Mouse (Mus musculus): ENCODE results near the gene Adam23. TPM values are rescaled to one million over a fixed set of nuclear protein-coding genes. Genes with fewer than 3 reads are reported as not detected.

Gene Adam23
- polyA plus RNA-seq, 1 experiment from 2014 or later: 13.9 TPM

DNA sequence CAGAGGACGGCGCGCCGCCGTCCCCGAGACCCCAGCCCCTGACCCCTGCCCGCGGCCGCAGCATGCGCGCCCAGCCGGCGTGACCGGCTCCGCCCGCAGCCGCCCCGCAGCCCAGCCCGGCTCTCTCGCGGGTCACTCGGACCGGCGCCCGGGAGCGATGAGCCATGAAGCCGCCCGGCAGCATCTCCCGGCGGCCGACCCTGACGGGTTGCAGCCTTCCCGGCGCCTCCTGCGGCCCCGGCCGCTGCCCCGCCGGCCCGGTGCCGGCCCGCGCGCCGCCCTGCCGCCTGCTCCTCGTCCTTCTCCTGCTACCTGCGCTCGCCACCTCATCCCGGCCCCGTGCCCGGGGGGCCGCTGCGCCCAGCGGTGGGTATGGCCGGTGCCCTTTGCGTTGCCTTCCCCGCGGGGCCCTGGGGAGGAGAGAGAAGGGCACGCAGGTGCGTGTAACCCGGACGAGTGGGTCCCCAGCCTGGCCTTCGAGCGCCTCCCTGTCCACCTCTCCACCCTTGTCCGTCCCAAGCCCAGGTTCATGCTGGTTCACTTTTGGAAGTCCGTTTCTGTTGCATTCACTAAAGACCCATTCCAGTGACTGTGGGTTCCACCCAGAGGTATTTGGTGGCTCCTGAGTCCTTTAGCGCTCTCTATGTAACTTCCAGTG lies 485 bp downstream of the Adam23 start:
- no peaks in the 10 kb centered on the region for H3K9me3 ChIP-seq

GRCm38 (mm10) chr1:63446721-63447120 lies 1.0 kb downstream of the Adam23 start:
- no peaks in the 10 kb centered on the region for H3K27me3 ChIP-seq
- no peak overlapping the region for H3K27ac ChIP-seq (replicated peaks)
- ATAC-seq (ENCODE audit: low read depth): 0 out of 2 replicates have a peak, but pooled peaks have one; percentile 5
- 53% methylated on average over 2 of the region's 2 CpGs for WGBS
- peak overlapping the region; percentile 97 for H3K4me2 ChIP-seq
- H3K36me3 ChIP-seq: 0 out of 2 replicates have a peak, but pooled peaks cover 9% of the 10 kb centered on the region
- peak overlapping the region; percentile 84 for H3K4me3 ChIP-seq
- peak overlapping the region; percentile 91 for H3K9ac ChIP-seq
- H3K4me1 ChIP-seq (replicated peaks): peaks cover 11% of the 10 kb centered on the region
- no peaks in the 10 kb centered on the region for H3K9me3 ChIP-seq

More for the DNA sequence above, 485 bp downstream of the Adam23 start:
- 0 out of 2 replicates have a peak, but pooled peaks cover 9% of the 10 kb centered on the region for H3K36me3 ChIP-seq
- peak overlapping the region; percentile 84 for H3K4me3 ChIP-seq
- H3K4me1 ChIP-seq (replicated peaks): peaks cover 11% of the 10 kb centered on the region
- H3K27me3 ChIP-seq: no peaks in the 10 kb centered on the region
- peak; percentile 72 for ATAC-seq (ENCODE audit: low read depth)
- H3K4me2 ChIP-seq: peak overlapping the region; percentile 97
- peak overlapping the region; percentile 91 for H3K9ac ChIP-seq
- WGBS: under 1% methylated on average over 41 of the region's 68 CpGs
- H3K27ac ChIP-seq (replicated peaks): peak overlapping the region; percentile 83

DNA sequence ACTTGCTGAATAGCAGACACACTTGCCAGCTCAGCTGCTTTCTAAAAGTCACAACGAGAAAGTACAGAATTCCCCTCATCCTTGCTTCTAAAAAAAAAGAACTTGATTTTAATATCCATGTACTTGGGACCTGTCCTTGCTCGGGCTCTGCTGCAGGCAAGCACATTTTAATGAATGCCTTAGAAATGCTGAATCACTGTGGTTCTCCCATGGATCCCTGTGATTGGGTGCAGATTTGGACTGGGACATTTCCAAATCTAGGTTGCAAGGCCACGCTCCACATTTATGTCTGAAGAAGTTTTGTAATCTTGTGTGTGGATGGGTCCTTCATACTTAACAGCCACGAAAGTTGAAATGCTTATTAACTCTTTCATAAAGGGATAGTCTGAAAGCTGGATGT lies 4.4 kb downstream of the Adam23 start:
- no peak overlapping the region for H3K9ac ChIP-seq
- peaks cover 11% of the 10 kb centered on the region for H3K4me1 ChIP-seq (replicated peaks)
- no peak overlapping the region for H3K4me3 ChIP-seq
- H3K36me3 ChIP-seq: 0 out of 2 replicates have a peak, but pooled peaks cover 9% of the 10 kb centered on the region
- no peaks in the 10 kb centered on the region for H3K27me3 ChIP-seq
- H3K27ac ChIP-seq (replicated peaks): no peak overlapping the region
- WGBS: 84% methylated on average over 4 of the region's 4 CpGs
- H3K9me3 ChIP-seq: no peaks in the 10 kb centered on the region
- no peak for ATAC-seq (ENCODE audit: low read depth)
- no peak overlapping the region for H3K4me2 ChIP-seq

- WGBS: 86% methylated on average over 5 of the region's 5 CpGs
- H3K27ac ChIP-seq (replicated peaks): no peak overlapping the region
- no peak overlapping the region for H3K9ac ChIP-seq
- H3K4me2 ChIP-seq: no peak overlapping the region
- H3K4me3 ChIP-seq: no peak overlapping the region
- ATAC-seq (ENCODE audit: low read depth): no peak
- H3K36me3 ChIP-seq: 0 out of 2 replicates have a peak, but pooled peaks cover 9% of the 10 kb centered on the region
- 0 out of 2 replicates have a peak, but pooled peaks cover 11% of the 10 kb centered on the region for H3K4me1 ChIP-seq (replicated peaks)
- H3K27me3 ChIP-seq: no peaks in the 10 kb centered on the region
- H3K9me3 ChIP-seq: no peaks in the 10 kb centered on the region
These were observed 7.7 kb downstream of the Adam23 start for GRCm38 (mm10) chr1:63453332-63453887.

GRCm38 (mm10) chr1:63457801-63458519 lies 12.3 kb downstream of the Adam23 start:
- Histone ChIP-seq H3K9me3 (no peaks in the 10 kb centered on the region), H3K27ac (replicated peaks) (no peak overlapping the region), H3K4me3 (no peak overlapping the region), H3K4me1 (replicated peaks) (0 out of 2 replicates have a peak, but pooled peaks cover 10% of the 10 kb centered on the region), H3K4me2 (no peak overlapping the region), H3K36me3 (no peaks in the 10 kb centered on the region), H3K9ac (no peak overlapping the region), H3K27me3 (no peaks in the 10 kb centered on the region)
- no peak; the same call in 1 of the 2 replicates for ATAC-seq (ENCODE audit: low read depth)
- 59% methylated on average over 8 of the region's 8 CpGs for WGBS

- no peak overlapping the region for H3K4me2 ChIP-seq
- no peak for ATAC-seq (ENCODE audit: low read depth)
- H3K27me3 ChIP-seq: no peaks in the 10 kb centered on the region
- H3K9ac ChIP-seq: no peak overlapping the region
- H3K4me3 ChIP-seq: no peak overlapping the region
- H3K36me3 ChIP-seq: no peaks in the 10 kb centered on the region
- H3K27ac ChIP-seq (replicated peaks): no peak overlapping the region
- H3K9me3 ChIP-seq: no peaks in the 10 kb centered on the region
- 46% methylated on average over 3 of the region's 3 CpGs for WGBS
- 0 out of 2 replicates have a peak, but pooled peaks cover 10% of the 10 kb centered on the region for H3K4me1 ChIP-seq (replicated peaks)
These were observed 13.5 kb downstream of the Adam23 start for GRCm38 (mm10) chr1:63459151-63459550.

- Histone ChIP-seq H3K4me1 (replicated peaks) (0 out of 2 replicates have a peak, but pooled peaks cover 10% of the 10 kb centered on the region), H3K9me3 (no peaks in the 10 kb centered on the region), H3K4me2 (no peak overlapping the region), H3K36me3 (no peaks in the 10 kb centered on the region), H3K4me3 (no peak overlapping the region), H3K27me3 (no peaks in the 10 kb centered on the region), H3K9ac (no peak overlapping the region), H3K27ac (replicated peaks) (no peak overlapping the region)
- 86% methylated on average over 6 of the region's 6 CpGs for WGBS
- ATAC-seq (ENCODE audit: low read depth): no peak
These were observed 14.2 kb downstream of the Adam23 start for GRCm38 (mm10) chr1:63459926-63460325.

DNA sequence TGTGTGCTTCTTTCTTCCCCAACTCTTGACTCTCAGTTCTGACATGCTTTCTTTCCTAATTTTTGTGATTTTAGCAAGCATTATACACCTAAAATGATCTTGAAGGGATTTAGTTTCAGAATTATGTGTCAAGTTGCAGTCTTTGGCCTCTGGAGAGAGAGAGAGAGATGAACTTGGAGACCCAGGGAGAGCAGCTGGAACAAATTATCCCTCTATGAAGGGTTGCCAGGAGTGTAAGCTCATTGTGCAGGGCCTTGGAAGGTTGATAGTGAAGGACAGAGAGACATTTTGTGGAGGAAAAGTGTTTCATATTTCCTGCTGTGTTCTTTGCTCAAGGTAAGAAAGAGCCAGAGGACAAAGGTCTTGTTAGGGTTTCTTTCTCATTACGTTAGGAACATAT lies 18.8 kb downstream of the Adam23 start:
- Histone ChIP-seq H3K27ac (replicated peaks) (no peak overlapping the region), H3K4me3 (no peak overlapping the region), H3K4me1 (replicated peaks) (no peaks in the 10 kb centered on the region), H3K9ac (no peak overlapping the region), H3K9me3 (no peaks in the 10 kb centered on the region), H3K27me3 (no peaks in the 10 kb centered on the region), H3K4me2 (no peak overlapping the region), H3K36me3 (no peaks in the 10 kb centered on the region)
- WGBS: 85% methylated on average over 1 of the region's 1 CpGs
- no peak for ATAC-seq (ENCODE audit: low read depth)

- no peak overlapping the region for H3K4me3 ChIP-seq
- H3K4me2 ChIP-seq: no peak overlapping the region
- WGBS: 48% methylated on average over 2 of the region's 2 CpGs
- H3K9me3 ChIP-seq: no peaks in the 10 kb centered on the region
- H3K27me3 ChIP-seq: no peaks in the 10 kb centered on the region
- no peak overlapping the region for H3K9ac ChIP-seq
- ATAC-seq (ENCODE audit: low read depth): no peak
- H3K4me1 ChIP-seq (replicated peaks): peaks cover 24% of the 10 kb centered on the region
- H3K36me3 ChIP-seq: no peaks in the 10 kb centered on the region
- H3K27ac ChIP-seq (replicated peaks): no peak overlapping the region
These were observed 27.6 kb downstream of the Adam23 start for GRCm38 (mm10) chr1:63473272-63473671.

DNA sequence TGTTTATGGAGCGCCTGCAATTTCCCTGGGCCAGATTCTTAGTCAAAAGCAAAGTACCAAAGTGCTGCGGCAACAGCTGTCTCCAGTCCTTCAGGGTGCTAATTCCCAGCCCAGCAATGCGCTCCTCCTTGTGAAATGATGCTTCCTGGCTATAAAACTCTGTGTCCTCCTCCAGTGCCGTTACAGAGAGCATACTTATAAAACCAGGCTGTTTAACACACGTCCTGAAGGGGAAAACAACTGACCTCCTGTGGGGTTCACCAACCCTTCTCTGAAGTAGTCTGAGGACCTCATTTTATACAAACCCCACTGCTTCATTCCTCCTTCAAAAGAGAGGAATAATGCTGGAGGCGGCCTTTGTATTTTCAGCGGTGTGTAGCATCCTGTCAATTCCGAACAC lies 28.0 kb downstream of the Adam23 start:
- Histone ChIP-seq H3K27me3 (no peaks in the 10 kb centered on the region), H3K4me3 (no peak overlapping the region), H3K4me2 (no peak overlapping the region), H3K4me1 (replicated peaks) (peaks cover 24% of the 10 kb centered on the region), H3K36me3 (no peaks in the 10 kb centered on the region), H3K9ac (0 out of 2 replicates have a peak overlapping the region, but pooled peaks have one; percentile 18), H3K27ac (replicated peaks) (peak overlapping the region; percentile 19; the same call in 1 of the 2 replicates), H3K9me3 (no peaks in the 10 kb centered on the region)
- 4% methylated on average over 8 of the region's 8 CpGs for WGBS
- ATAC-seq (ENCODE audit: low read depth): 0 out of 2 replicates have a peak, but pooled peaks have one; percentile 43

DNA sequence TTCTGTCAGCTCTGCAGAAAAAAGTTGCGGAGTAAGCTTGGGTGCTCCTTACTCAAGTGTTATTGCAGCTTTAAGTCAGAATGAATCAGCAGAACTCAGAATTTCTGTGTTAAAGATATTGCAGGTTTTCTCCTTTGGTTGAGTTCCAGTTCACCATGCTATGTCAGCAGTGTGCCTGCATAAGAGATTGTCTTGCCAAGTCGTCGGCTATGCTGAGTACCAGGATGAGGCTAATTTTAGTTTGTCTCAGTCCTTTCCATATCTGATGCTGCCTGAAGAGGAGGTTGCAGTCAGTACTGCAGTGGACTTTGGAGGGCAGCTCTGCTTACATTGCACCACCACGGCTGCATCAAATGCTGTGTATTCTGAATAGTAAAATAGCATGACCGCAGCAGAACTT lies 33.3 kb downstream of the Adam23 start:
- no peaks in the 10 kb centered on the region for H3K36me3 ChIP-seq
- WGBS: 90% methylated on average over 5 of the region's 5 CpGs
- no peak for ATAC-seq (ENCODE audit: low read depth)
- H3K9me3 ChIP-seq: no peaks in the 10 kb centered on the region
- no peak overlapping the region for H3K27ac ChIP-seq (replicated peaks)
- H3K9ac ChIP-seq: no peak overlapping the region
- no peaks in the 10 kb centered on the region for H3K27me3 ChIP-seq
- H3K4me3 ChIP-seq: no peak overlapping the region
- peaks cover 3% of the 10 kb centered on the region for H3K4me1 ChIP-seq (replicated peaks)
- H3K4me2 ChIP-seq: no peak overlapping the region

- H3K4me1 ChIP-seq (replicated peaks): no peaks in the 10 kb centered on the region
- 91% methylated on average over 6 of the region's 6 CpGs for WGBS
- H3K36me3 ChIP-seq: peaks cover 10% of the 10 kb centered on the region; the same call in 1 of the 2 replicates
These were observed 39.0 kb downstream of the Adam23 start for GRCm38 (mm10) chr1:63484646-63485045.

More at GRCm38 (mm10) chr1:63484646-63485045, 39.0 kb downstream of the Adam23 start:
- Histone ChIP-seq H3K9ac (no peak overlapping the region), H3K4me2 (no peak overlapping the region), H3K27ac (replicated peaks) (no peak overlapping the region), H3K4me3 (no peak overlapping the region), H3K9me3 (no peaks in the 10 kb centered on the region), H3K27me3 (no peaks in the 10 kb centered on the region)
- no peak for ATAC-seq (ENCODE audit: low read depth)
